Mouse (Mus musculus) c-Kit-positive CD71-negative TER-119-negative erythroid progenitor cells, embryonic 14.5 days (primary cell): ENCODE measurements around the gene D630003M21Rik.

ENCODE experiments used
- DNase-seq: peaks from one replicate; pipeline ENCODE4 v3.0.0-alpha.2; 2013; ENCODE audit warnings: low read depth

The D630003M21Rik gene

GRCm38 (mm10) chr2:158194945-158195640, 33.9 kb downstream of the D630003M21Rik start:
- DNase-seq = peak; percentile 60

DNA sequence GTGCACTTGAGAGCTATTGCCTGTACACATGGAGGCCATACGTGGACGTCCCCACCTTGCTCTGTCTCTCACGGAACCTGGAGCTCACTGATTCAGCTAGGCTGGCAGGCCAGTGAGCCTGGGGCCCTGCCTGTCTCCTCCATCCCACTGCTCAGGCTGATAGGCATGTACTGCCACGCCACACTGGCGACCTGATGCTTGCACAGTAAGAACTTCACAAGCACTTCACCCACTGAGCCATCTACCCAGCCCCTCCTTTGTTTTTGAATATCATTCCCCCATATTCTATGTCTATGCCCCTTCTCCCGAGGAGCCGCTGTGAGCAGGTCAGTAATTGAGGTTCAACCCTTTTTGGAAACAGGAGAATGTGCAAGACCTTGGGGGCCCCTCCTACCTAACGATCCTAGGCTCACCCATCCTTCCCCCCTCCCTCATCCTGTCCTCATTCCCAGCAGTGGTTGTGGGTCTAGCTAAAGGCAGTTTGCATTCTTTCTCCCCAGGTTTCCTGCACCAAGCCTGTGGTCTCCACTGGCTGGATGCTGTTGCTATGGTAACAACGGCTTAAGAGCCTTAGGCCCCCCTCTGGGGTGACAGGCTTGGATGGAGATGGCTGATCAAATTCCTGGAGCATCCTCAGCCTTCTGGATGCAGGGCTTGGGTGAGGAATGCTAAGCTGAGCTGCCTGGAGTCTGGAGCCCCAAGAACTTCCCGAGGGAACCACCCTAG, 35.2 kb downstream of the D630003M21Rik start:
- DNase-seq = no peak

DNA sequence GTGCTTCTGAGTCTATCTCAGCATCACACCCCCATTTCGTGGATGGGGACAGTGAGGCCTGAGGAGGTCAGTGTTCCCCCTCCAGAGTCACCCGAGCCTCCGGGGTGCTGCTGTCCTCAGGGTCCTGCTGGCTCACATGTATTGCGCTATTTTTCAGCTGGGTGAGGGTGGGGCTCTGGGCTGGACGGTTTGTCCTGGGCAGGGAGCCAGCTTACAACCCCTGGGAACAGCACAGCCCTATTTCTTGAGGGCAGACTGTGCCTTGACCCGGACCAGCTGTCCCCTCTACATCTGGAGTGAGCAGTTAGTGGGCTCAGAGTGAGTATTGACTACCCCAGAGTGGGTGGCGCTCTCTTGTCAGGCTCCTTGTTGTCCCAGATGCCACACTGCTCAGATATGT, 37.9 kb downstream of the D630003M21Rik start:
- DNase-seq = no peak

DNA sequence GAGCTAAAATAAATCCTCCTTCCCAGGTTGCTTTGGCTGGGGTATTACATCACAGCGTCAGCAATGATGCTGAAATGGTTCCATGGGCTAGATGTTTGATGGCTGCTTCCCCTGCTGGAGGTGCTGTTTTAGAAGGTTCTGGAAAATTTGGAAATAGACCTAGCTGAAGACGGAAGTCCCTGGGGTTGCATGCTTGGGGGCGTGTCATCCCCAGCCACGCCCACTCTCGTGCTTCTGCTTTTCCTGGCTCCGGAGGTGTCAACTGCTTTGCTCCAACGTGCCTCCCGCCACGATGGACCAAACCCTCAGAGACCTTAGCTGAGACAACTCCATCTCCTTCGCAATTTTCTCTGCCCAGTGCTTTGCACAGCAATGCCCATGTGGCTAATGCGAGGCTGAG, 39.6 kb downstream of the D630003M21Rik start:
- DNase-seq = no peak

DNA sequence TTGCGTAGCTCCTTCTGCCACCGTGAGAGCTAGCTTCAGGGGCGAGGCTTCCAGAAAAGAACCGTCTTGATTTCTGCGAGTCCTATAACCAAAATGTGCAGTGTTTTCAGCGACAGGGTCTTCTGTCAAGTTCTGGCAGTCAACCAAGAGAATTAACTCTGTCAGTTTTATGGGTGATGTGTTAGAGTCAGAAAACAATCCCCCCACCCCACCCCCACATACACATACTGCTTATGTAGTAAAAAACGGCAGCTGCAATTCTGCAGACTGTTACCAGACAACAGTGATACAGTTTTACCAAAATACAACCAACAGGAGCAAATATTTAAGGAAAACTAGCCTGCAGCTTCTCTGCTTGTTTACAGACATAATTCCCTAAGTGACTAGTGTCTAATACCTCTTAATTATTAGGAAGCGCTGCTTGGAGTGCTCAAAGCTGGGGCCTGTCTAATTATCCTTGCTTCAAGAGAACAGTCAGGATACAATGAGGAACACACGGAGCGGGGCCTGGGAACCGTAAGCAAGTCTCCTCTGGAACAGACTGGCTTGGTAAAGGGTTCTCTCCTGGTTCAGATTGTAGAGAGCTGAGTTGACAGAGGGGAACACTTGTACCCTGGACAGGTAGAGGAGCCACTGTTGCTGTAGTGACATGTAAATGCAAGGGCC, 42.7 kb downstream of the D630003M21Rik start:
- no peak for DNase-seq

GRCm38 (mm10) chr2:158183266-158183665, 45.8 kb downstream of the D630003M21Rik start:
- no peak for DNase-seq

DNA sequence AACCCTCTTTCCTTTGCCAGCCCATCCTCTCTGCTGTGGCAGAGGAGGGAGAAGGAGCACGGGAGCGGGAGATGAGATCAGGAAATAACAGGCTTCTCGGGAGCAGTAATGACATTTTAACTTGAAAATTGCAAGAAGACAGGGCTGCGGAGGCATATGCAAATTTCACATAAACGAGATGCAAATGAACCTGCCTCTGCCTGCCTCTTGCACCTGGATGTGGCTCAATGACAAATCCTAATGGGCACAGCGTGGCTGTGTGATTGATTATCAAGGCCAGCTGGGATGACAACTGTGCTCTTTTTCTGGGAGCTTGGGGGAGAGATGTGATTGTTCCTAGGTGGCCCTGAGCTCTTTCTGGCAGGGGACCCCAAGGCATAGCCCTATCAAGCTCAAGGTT, 47.1 kb downstream of the D630003M21Rik start:
- DNase-seq = no peak

DNA sequence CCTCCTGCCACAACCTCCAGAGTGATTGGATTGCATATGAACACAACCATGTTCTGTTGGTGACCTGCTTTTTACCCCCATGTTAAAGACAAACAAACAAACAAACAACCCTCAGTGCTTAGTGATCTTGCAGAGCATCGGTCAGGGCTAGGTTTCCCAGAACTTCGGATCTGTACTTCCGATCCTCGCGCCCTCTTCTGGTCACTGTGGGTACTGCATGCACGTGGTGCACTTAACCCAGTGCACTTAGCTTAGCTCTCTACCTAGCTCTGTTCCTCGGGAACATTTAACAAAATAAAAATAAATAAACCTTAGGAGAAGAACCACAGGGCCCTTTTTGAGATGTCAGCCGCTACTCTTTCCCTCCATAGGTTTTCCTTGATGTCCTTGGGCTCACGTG, 48.2 kb downstream of the D630003M21Rik start:
- no peak for DNase-seq

DNA sequence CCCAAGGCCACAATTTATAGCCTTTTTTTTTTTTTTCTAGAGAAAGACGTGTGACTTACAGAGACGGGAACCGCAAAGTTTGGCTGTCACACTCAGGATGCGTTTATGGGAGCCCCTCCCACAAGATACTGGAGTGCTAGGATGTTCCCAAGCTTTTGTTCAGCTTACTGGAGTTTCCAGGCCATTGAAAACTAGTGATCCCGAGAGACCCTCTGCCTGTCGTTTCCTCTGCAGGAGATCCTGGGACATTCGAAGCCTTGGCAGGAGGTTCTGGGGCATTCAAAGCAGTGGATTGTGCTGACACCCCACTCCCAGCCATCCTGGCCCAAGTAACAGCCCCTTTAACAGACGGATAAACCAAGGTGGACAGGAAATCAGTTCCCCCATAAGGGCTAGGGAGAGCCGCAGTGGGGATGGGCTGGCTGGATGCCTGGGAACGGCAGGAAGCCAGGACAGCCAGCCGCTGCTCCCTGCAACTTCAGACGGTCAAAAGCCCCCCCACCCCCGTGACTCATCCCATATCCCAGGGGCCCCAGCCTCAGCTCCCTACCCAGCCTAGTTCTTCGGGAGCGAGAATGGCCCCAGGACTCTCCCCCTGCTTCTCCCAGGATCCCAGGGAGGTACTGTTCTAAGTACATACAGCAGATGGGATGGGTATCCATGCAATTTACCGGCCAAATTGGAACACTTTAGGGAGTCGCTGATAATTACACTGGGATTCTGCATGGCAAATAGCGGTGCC, 49.5 kb downstream of the D630003M21Rik start:
- no peak for DNase-seq

DNA sequence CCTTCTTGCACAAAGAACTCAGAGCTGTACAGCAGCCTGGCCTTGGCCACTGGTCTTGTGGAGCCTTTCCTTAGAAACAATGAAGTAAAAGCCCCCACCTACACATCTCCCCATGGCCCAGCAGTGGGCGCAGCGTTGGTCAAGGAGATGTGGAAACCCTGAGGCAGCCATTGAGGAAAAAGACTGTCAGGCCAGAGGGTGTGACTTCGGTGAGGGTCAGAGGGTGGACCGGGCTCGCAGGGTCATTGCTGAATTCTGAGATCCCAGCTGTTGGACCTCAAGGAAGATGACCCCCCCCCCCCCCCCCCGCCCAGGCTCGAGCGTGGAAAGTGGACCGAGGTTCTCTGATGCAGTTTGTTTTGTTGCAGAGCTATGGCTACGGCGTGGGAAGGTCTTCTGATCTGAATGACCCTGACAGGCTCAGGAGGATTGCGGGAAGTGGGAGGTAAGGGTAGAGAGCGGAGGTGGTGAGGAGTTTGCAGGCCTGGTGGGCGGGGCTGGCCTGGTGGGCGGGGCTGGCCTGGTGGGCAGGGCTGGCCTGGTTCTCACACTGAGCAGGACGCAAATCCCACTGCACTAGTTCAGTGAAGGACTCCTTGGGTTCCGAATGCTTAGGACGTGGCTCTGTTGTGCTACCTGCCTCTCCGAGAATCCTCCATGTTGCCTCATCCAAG, 50.2 kb downstream of the D630003M21Rik start:
- DNase-seq = no peak

DNA sequence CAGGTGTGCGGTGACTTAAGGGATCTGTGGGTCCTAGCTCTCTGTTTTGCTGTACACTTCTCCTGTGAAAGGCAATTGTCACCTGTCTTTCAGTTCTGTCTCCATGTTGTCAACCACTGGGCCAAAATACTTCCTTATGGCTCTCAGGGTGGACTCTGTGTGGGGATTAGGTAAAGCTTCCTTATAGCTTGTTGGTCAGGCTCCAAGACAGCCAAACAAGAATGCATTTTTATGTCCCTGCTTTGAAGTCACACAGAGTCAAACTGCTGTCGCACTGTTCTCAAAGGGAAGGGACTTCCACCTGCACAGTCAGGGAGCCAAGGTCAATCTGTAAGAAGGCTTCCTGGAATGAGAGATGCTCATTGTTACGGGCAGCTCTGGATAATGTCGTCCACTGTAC, 50.9 kb downstream of the D630003M21Rik start:
- no peak for DNase-seq

DNA sequence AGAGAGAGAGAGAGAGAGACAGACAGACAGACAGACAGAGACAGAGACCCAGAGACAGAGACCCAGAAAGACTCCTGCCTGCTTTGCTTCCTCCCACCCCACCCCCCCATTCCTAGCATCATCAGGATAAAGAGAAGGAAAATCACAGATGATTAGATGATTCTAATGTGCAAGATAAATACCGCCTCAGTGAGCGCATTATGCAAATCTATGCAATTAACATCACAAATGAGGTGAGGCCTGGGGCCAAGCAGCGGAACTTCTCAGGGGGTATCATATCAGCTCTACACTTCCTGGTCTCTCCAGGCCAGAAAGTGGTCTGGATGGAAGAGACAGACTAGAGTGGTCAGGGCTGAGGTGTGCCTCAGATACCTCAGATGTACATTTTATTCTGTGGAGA, 51.4 kb downstream of the D630003M21Rik start:
- no peak for DNase-seq

DNA sequence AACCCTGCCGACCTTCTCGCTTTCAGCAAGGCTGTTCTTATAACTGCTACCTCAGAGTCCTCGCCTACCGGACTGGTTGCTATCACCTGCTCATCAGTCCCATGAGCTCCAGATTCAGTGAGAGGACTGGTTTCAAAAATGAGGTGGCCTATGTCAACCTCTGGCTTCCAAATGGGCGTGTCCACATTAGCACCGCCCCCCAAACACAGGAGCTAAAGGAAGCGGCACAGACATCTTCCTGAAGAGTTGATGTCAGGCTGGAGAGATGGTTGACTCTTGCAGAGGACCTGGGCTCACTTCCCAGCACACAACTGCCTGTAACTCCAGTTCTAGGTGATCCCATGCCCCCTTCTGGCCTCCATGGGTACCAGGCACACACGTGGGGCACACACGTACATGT, 52.3 kb downstream of the D630003M21Rik start:
- DNase-seq = no peak

GRCm38 (mm10) chr2:158175433-158175832, 53.6 kb downstream of the D630003M21Rik start:
- peak; percentile 53 for DNase-seq

DNA sequence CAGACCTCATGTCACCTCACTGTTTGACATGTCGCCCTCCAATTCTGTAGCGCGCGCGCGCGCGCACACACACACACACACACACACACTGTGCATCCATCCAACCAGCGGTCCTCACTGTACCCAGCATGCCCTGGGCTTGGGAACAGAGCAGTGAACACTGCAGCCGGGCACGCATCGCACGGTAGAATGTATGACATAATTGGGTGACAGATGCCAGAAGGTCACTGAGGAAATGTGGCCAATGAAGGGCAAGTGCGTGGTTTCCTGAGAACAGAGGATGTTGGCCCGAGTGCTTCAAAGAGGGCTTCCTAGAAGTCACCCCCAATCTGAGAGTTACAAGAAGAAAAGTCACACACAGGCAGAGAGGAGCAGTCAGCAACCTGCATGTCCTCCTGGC, 54.1 kb downstream of the D630003M21Rik start:
- no peak for DNase-seq

DNA sequence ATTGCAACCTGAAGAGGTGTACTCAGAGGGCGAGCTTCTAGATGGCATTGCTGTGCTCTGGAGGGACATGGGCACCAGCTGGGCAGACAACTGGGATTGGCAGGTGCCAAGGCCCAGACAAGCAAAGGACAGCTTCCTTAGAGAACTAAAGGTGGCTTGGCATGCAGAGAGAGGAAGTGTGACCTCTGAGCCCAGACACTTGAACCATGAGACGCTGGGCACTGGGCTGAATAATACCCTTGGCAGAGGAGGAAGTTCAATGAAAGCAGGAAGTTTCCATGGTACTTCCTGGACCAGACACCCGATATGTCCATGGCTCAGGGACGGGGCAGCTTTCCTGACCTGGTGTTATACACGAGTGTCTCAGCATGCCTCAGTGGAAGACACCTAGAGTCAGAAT, 54.6 kb downstream of the D630003M21Rik start:
- no peak for DNase-seq

DNA sequence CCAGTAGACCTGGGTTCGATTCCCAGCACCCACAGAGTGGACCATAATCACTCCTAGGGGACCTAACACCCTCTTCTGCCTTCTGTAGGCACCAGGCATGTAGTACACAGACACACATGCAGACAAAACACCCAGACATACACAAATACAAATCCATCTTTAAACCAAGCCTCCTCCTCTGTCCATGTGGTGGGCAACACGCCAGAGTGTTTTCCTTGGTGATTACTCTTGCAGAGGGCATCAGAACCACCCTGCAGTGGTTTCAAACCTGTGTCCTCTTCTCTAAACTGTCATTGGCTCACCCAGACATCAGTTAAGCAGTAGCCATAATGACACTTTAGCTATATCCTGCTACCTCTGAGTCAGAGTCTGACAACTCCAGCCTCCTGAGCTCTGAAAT, 58.6 kb downstream of the D630003M21Rik start:
- DNase-seq = no peak

GRCm38 (mm10) chr2:158169771-158170170, 59.3 kb downstream of the D630003M21Rik start:
- no peak for DNase-seq

GRCm38 (mm10) chr2:158169351-158169750, 59.7 kb downstream of the D630003M21Rik start:
- DNase-seq = no peak

DNA sequence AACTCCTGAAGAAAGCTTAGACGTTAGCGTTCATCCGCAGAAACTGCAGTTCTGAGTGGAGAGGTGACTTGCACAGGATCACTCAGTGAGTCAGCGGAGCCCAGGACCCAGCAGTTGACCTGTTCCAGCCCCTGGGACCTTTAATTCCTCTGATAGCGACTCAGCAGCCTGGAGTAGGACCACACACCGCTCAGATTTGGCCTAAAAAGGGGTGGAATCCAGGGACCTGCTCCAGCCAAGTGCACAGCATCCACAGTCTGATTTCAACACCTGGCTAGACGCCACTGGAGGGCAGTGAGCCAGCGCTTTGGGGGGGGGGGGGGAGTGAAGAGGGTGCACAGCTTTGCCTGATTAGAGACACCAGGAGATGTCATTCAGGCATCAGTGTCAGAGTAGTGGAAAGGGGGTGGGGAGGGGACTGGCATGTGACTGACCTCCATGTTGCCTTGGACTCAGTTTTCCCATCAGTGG, 60.2 kb downstream of the D630003M21Rik start:
- DNase-seq = no peak

- no peak for DNase-seq
Measured at GRCm38 (mm10) chr2:158167496-158168205, 61.4 kb downstream of the D630003M21Rik start.
